Mouse (Mus musculus): ENCODE measurements at regions not wholly inside any gene's neighbourhood (a gene's known extent, or its start where the extent isn't known, plus 50 kb on each side); places are given as distances from the start of the nearest gene placed in this dataset.

DNA sequence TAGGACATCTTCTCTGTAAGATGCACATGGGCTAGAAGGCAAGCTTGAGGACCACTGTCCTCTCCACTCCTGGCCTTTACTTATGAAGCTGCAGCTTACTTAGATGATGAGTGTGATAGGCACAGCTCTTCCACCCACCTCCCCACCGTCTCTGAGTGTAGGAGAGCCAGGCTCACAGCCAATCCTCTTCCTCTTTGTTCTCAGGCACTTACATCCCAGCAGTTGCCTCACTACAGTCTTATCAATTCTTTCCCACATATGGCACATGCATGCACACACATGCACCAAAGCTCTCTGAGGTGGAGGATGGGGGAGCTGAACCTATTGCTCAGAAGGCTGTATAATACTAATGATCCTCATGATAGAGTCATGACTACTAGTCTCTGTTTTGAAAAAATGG is 72.1 kb upstream of the Picalm start:
- ATAC-seq (replicated peaks; ENCODE audit: low FRiP score, poor library complexity, severe bottlenecking) = no peak

DNA sequence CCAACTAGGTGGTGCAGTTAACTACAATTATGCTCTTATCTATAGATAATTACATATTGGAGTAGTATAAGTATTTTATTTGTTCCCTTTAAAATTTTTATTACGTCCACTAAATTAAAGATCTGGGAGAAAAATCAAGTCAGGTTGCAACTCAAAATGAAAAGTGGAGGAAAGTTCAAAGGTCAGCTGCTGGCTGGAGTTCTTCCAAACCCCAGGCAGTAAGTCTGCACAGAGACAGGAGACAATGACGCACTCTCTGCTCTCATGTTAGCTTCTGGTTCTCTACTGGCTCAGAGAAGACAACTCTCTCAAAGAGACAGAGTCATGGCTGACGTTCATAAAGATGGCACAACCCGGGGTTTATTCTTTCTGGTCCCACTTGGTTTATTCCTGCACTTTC is 71.4 kb upstream of the Picalm start:
- no peak for ATAC-seq (replicated peaks; ENCODE audit: low FRiP score, poor library complexity, severe bottlenecking)

GRCm38 (mm10) chr7:90059249-90059628 is 70.8 kb upstream of the Picalm start:
- no peak for ATAC-seq (replicated peaks; ENCODE audit: low FRiP score, poor library complexity, severe bottlenecking)

DNA sequence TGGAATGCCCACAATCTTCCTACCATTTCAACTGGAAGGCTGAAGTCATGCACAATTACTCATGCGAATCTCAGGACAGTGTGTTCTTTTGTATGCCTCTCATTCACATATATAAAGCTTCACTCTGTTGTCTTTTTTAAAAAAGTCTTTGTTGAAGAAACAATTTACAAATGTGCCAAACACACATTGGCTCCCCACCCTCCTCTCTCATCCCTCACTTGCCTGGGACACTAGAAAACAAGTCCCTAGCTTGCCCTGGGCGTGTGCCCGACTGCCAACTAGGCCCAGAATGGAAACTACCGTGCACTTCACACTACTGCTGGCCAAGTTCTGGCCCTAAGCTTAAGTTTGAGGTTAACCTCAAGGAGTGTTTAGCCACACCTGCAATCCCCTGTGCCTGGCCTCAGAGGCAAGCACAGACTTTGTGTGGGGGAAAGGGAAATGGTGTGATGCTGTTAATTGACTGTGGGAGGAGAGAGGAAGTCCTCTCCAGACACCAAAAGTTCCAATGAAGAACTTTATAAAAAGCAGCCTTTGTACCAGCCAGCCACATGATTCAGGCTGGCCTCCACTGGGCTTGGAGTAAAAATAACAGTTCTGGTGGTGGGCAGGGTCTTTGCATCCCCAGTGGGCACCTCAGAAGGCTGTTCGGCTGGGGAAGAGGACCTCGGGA is 70.2 kb upstream of the Picalm start:
- ATAC-seq (replicated peaks; ENCODE audit: low FRiP score, poor library complexity, severe bottlenecking) = peak; percentile 40

- peak; percentile 77 for ATAC-seq (replicated peaks; ENCODE audit: low FRiP score, poor library complexity, severe bottlenecking)
Measured at GRCm38 (mm10) chr7:90060343-90061175, 69.5 kb upstream of the Picalm start.

DNA sequence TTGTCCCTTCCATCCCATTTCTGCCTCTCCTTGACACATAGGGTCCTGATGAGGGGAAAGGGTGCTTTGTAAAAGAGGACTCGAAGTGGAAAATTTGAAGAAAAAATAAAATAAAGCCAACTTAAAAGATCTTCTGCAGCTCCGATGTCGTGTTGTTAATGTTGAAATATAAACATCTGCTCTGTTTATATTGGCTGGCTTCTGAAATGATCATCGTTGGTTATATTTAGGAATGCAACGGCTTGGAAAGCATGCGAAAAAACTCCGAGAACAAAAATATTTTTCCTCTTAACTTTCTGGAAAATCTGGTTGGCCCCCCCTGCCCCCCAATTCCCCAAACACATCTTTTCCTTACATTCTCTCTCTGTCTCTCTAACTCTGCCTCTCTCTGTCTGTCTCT is 68.3 kb upstream of the Picalm start:
- no peak for ATAC-seq (replicated peaks; ENCODE audit: low FRiP score, poor library complexity, severe bottlenecking)

GRCm38 (mm10) chr7:90062874-90063273 is 67.1 kb upstream of the Picalm start:
- peak; percentile 62 for ATAC-seq (replicated peaks; ENCODE audit: low FRiP score, poor library complexity, severe bottlenecking)

DNA sequence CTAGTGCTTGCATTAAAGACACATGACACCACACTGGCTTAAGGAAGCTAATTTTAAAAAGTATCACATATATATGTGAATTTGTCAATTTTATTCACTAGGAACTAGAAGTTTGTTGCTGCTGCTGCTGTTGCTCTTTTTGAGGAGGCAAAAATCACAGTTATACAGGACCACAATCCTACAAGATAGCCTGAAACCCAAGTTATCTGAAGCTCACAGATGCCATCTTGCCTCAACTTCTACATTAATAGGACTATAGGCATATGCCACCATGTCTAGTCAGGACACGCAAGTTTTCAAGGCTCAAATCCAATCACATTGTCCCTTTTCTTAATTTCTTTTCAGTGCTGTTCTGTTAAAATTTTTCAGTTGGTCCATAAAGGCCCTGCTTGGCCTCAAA is 65.8 kb upstream of the Picalm start:
- ATAC-seq (replicated peaks; ENCODE audit: low FRiP score, poor library complexity, severe bottlenecking) = no peak

GRCm38 (mm10) chr7:90065269-90065955 is 64.6 kb upstream of the Picalm start:
- ATAC-seq (replicated peaks; ENCODE audit: low FRiP score, poor library complexity, severe bottlenecking) = peak; percentile 35

- no peak for ATAC-seq (replicated peaks; ENCODE audit: low FRiP score, poor library complexity, severe bottlenecking)
Measured at GRCm38 (mm10) chr7:90066275-90066674, 63.7 kb upstream of the Picalm start.

GRCm38 (mm10) chr7:90067961-90068665 is 61.9 kb upstream of the Picalm start:
- ATAC-seq (replicated peaks; ENCODE audit: low FRiP score, poor library complexity, severe bottlenecking) = no peak

DNA sequence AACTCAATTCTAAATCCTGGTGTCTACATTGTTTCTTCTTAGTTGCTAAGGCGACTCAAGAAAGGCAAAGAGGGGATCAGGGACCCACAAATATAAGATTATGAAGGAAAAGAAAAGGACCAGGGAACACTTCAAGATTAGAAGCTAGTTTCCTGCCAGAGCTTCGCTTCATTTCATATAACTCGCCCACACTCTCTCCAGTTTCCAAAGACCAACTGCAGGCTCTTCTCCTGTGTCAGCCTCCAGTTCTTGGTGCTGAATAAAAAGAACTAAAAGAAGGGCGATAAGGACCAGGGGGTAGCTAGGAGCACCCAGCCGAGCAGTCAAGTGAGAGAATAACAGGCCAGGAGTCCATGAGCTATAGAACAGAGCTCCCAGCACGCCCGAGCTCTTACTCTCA is 59.7 kb upstream of the Picalm start:
- no peak for ATAC-seq (replicated peaks; ENCODE audit: low FRiP score, poor library complexity, severe bottlenecking)

DNA sequence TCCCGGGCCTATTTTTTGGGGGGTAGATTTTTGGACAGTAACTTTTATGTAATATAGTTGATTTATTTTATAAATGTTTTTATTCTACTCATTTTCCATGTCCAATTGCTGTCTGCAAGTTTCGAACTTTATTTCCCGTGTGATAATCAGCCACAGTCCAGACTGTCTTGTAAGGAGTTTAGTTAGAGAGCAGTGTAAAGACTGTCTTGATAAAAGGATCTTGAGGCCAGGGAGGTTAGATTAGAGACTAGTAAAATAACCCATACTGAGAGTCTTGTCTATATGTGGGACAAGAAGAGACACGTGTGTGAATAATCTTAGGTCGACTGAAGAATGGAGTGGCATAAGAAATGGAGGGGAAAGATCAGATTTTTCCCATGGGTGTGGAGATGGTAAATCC is 56.1 kb upstream of the Picalm start:
- ATAC-seq (replicated peaks; ENCODE audit: low FRiP score, poor library complexity, severe bottlenecking) = no peak

- peak; percentile 85 for ATAC-seq (replicated peaks; ENCODE audit: low FRiP score, poor library complexity, severe bottlenecking)
Measured at GRCm38 (mm10) chr7:90074592-90074991, 55.4 kb upstream of the Picalm start.

GRCm38 (mm10) chr7:90077565-90077964 is 52.4 kb upstream of the Picalm start:
- peak; percentile 53 for ATAC-seq (replicated peaks; ENCODE audit: low FRiP score, poor library complexity, severe bottlenecking)

DNA sequence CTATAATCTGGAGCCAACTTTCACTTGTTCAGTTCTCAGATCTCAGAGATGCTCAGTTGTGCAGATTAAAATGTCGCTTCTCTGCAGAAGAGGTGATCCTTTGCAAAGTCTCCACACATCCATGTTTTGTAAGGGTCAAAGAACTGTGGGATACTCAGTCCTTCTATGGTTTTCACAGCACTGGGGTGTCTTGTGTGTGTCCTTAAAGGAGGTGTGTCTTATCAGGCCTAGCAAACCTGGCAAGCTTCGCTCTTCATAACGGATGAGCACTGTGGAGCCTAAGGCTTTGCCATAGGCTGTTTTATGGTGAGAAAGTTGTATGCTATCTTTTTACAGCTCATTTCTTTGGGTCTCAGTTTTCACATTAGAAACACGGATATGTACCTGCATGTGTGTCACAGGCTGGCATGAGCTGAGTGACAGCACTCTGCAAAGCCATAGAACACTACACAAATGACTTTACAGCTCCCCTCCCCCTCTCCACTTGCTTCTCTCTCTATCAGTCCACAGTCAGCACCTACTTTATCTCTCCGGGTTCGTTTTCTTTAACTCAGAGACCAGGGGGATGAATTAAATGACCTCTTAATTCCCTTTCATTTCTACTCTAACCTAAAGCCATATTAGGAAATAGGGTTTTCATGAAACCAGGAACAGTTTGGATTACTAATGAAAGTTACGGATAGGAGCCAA is 49.8 kb upstream of the Picalm start:
- ATAC-seq (replicated peaks; ENCODE audit: low FRiP score, poor library complexity, severe bottlenecking) = peak; percentile 67
